Mouse (Mus musculus) testis, adult 2 months (tissue): ENCODE data around the gene Ythdf1.

Experiments
- CTCF ChIP-seq: fragments of 200-500 bp; IDR thresholded peaks from 2 replicates; pipeline ENCODE4 v1.5.1; 2012; ENCODE audit warnings: low read depth, mild to moderate bottlenecking, inconsistent platforms, low read length, moderate library complexity; ENCODE audit not compliant: control insufficient read depth, insufficient read depth, insufficient replicate concordance
- POLR2A ChIP-seq: fragments of 200-500 bp; IDR thresholded peaks from 2 replicates; pipeline ENCODE4 v1.6.1; 2012; ENCODE audit warnings: low read depth, mild to moderate bottlenecking, inconsistent platforms, low read length, moderate library complexity; ENCODE audit not compliant: control insufficient read depth

DNA sequence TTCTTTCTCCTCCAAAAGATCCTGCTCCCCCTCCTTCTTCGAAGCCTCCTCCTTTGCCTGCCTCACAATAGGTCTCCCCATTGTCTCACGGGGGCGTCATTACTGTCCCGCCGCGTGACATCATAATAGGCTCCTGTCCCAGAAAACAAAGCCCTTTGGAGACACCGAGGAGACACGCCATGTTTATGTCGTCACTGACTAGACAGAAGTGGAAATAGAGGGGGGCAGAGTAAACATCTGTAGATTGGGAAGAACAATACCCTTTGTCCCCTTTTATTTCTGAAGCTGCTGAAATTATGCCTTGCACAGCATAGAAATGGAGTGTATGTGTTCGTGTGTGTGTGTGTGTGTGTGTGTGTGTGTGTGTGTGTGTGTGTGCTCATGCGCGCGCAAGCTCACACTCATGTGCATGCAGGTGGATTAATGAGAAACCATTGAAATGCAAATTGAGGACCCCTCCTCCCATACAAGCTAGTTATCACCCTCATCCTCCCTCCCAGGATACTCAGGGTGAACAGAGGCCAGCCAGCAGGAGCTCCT, 65.7 kb downstream of the Ythdf1 start:
- no peak for TF ChIP-seq POLR2A
- TF ChIP-seq CTCF = no peak
